Mouse (Mus musculus) forebrain, embryonic 12.5 days (tissue): ENCODE measurements around the gene Twist2. TPM values are rescaled to one million over a fixed set of nuclear protein-coding genes. Genes with fewer than 3 reads are reported as not detected.

Experiments used
- ATAC-seq: fragments of 200-750 bp; cut with Nextera tagmentation; 2 replicates; pipeline ENCODE4 v1.8.0; 2017; ENCODE audit warnings: moderate TSS enrichment; ENCODE audit not compliant: low FRiP score
- H3K27ac ChIP-seq: fragments of 300-500 bp; sonication (generic); 2 replicates; pipeline ENCODE4 v1.5.1; 2016; ENCODE audit warnings: mild to moderate bottlenecking
- H3K27me3 ChIP-seq: fragments of 300-500 bp; sonication (generic); 2 replicates; pipeline ENCODE4 v1.6.1; 2016; ENCODE audit warnings: mild to moderate bottlenecking
- H3K36me3 ChIP-seq: fragments of 300-500 bp; sonication (generic); replicated peaks from 2 replicates; pipeline ENCODE4 v1.6.1; 2016; ENCODE audit warnings: mild to moderate bottlenecking
- H3K4me1 ChIP-seq: fragments of 300-500 bp; sonication (generic); 2 replicates; pipeline ENCODE4 v1.6.1; 2016
- H3K4me2 ChIP-seq: fragments of 300-500 bp; sonication (generic); 2 replicates; pipeline ENCODE4 v1.6.1; 2016; ENCODE audit warnings: mild to moderate bottlenecking, moderate library complexity
- H3K4me3 ChIP-seq: fragments of 300-500 bp; sonication (generic); replicated peaks from 2 replicates; pipeline ENCODE4 v1.5.1; 2016; ENCODE audit warnings: mild to moderate bottlenecking
- H3K9ac ChIP-seq: fragments of 300-500 bp; sonication (generic); 2 replicates; pipeline ENCODE4 v1.6.1; 2016; ENCODE audit warnings: mild to moderate bottlenecking
- H3K9me3 ChIP-seq: fragments of 300-500 bp; sonication (generic); 2 replicates; pipeline ENCODE4 v1.6.1; 2016
- WGBS: fragments of 180-500 bp; shearing (Covaris S2); methylation state at CpG from one replicate; pipeline ENCODE4 v1.1.7; 2016; 5-methylcytosine and 5-hydroxymethylcytosine counted together
- polyA plus RNA-seq: library from polyadenylated mRNA; unstranded; fragments of >200 nt; fragmentation: Nextera tagmentation; extraction: Ambion mirVana; gene quantifications from 2 replicates; pipeline ENCODE4 v1.2.1, GENCODE M21; 2016

Gene Twist2
- polyA plus RNA-seq: 6.2 and 8.8 TPM in 2 replicates

GRCm38 (mm10) chr1:91800967-91801843 is at the start of gene Twist2:
Twist2 (plus strand) TSS chr1:91801461.
- Histone ChIP-seq H3K9ac (no peak within 1 kb of the TSS), H3K4me3 (peak within 1 kb of the TSS; percentile 40), H3K27ac (no peak within 1 kb of the TSS), H3K9me3 (no peaks in the 10 kb centered on the region), H3K27me3 (peaks cover 75% of the 10 kb centered on the region), H3K4me2 (peak within 1 kb of the TSS; percentile 66), H3K4me1 (peaks cover 23% of the 10 kb centered on the region), H3K36me3 (no peaks in the 10 kb centered on the region)
- under 1% methylated on average over 72 of the region's 77 CpGs for WGBS
- no peak for ATAC-seq

GRCm38 (mm10) chr1:91752931-91753330 is 48.3 kb upstream of the Twist2 start:
- no peaks in the 10 kb centered on the region for H3K36me3 ChIP-seq
- no peak overlapping the region for H3K4me3 ChIP-seq
- H3K27ac ChIP-seq: no peak overlapping the region
- no peak for ATAC-seq
- H3K9ac ChIP-seq: no peak overlapping the region
- WGBS: 79% methylated on average over 9 of the region's 9 CpGs
- H3K4me1 ChIP-seq: peaks cover 13% of the 10 kb centered on the region
- no peak overlapping the region for H3K4me2 ChIP-seq
- H3K9me3 ChIP-seq: no peaks in the 10 kb centered on the region
- H3K27me3 ChIP-seq: peaks cover 43% of the 10 kb centered on the region

- Histone ChIP-seq H3K4me2 (peak overlapping the region; percentile 51), H3K4me1 (peaks cover 27% of the 10 kb centered on the region), H3K27me3 (peaks cover 33% of the 10 kb centered on the region), H3K9ac (no peak overlapping the region), H3K9me3 (no peaks in the 10 kb centered on the region), H3K4me3 (0 out of 2 replicates have a peak overlapping the region, but pooled peaks have one; percentile 17), H3K36me3 (no peaks in the 10 kb centered on the region), H3K27ac (no peak overlapping the region)
- 1% methylated on average over 7 of the region's 9 CpGs for WGBS
- ATAC-seq: peak; percentile 83
Measured at GRCm38 (mm10) chr1:91755102-91755501, 46.2 kb upstream of the Twist2 start.

GRCm38 (mm10) chr1:91757292-91757691 is 44.0 kb upstream of the Twist2 start:
- Histone ChIP-seq H3K9me3 (no peaks in the 10 kb centered on the region), H3K4me2 (no peak overlapping the region), H3K9ac (no peak overlapping the region), H3K4me3 (no peak overlapping the region), H3K36me3 (no peaks in the 10 kb centered on the region), H3K4me1 (peaks cover 36% of the 10 kb centered on the region), H3K27ac (no peak overlapping the region), H3K27me3 (peaks cover 42% of the 10 kb centered on the region)
- 65% methylated on average over 16 of the region's 16 CpGs for WGBS
- ATAC-seq: no peak

- Histone ChIP-seq H3K36me3 (no peaks in the 10 kb centered on the region), H3K4me1 (peaks cover 36% of the 10 kb centered on the region), H3K4me3 (no peak overlapping the region), H3K27ac (no peak overlapping the region), H3K27me3 (peaks cover 40% of the 10 kb centered on the region), H3K4me2 (no peak overlapping the region), H3K9ac (no peak overlapping the region), H3K9me3 (no peaks in the 10 kb centered on the region)
- 36% methylated on average over 2 of the region's 2 CpGs for WGBS
- no peak for ATAC-seq
Measured at GRCm38 (mm10) chr1:91758143-91758542, 43.1 kb upstream of the Twist2 start.

- Histone ChIP-seq H3K4me1 (peaks cover 36% of the 10 kb centered on the region), H3K9ac (peak overlapping the region; percentile 8; the same call in 1 of the 2 replicates), H3K9me3 (no peaks in the 10 kb centered on the region), H3K27ac (peak overlapping the region; percentile 46; the same call in 1 of the 2 replicates), H3K27me3 (peaks cover 39% of the 10 kb centered on the region), H3K36me3 (no peaks in the 10 kb centered on the region), H3K4me2 (peak overlapping the region; percentile 21), H3K4me3 (no peak overlapping the region)
- ATAC-seq: peak; percentile 27; the same call in 1 of the 2 replicates
- WGBS: 13% methylated on average over 12 of the region's 12 CpGs
Measured at GRCm38 (mm10) chr1:91758600-91759515, 42.4 kb upstream of the Twist2 start.

- Histone ChIP-seq H3K4me2 (no peak overlapping the region; the same call in 1 of the 2 replicates), H3K9me3 (no peaks in the 10 kb centered on the region), H3K27ac (no peak overlapping the region; the same call in 1 of the 2 replicates), H3K27me3 (peaks cover 39% of the 10 kb centered on the region), H3K9ac (no peak overlapping the region), H3K4me1 (peaks cover 28% of the 10 kb centered on the region), H3K4me3 (no peak overlapping the region), H3K36me3 (no peaks in the 10 kb centered on the region)
- ATAC-seq: peak; percentile 23; the same call in 1 of the 2 replicates
- WGBS: 43% methylated on average over 14 of the region's 14 CpGs
Measured at GRCm38 (mm10) chr1:91760140-91760986, 40.9 kb upstream of the Twist2 start.

GRCm38 (mm10) chr1:91762528-91763091 is 38.7 kb upstream of the Twist2 start:
- peaks cover 23% of the 10 kb centered on the region for H3K27me3 ChIP-seq
- H3K9ac ChIP-seq: no peak overlapping the region
- no peak for ATAC-seq
- no peak overlapping the region for H3K4me2 ChIP-seq
- no peaks in the 10 kb centered on the region for H3K36me3 ChIP-seq
- 73% methylated on average over 12 of the region's 12 CpGs for WGBS
- no peak overlapping the region for H3K4me3 ChIP-seq
- H3K27ac ChIP-seq: no peak overlapping the region
- H3K4me1 ChIP-seq: peaks cover 23% of the 10 kb centered on the region
- H3K9me3 ChIP-seq: no peaks in the 10 kb centered on the region

GRCm38 (mm10) chr1:91770221-91770624 is 31.0 kb upstream of the Twist2 start:
- Histone ChIP-seq H3K9ac (no peak overlapping the region), H3K4me3 (no peak overlapping the region), H3K27me3 (peaks cover 5% of the 10 kb centered on the region; the same call in 1 of the 2 replicates), H3K27ac (no peak overlapping the region), H3K4me2 (no peak overlapping the region), H3K4me1 (peaks cover 9% of the 10 kb centered on the region; the same call in 1 of the 2 replicates), H3K36me3 (no peaks in the 10 kb centered on the region), H3K9me3 (no peaks in the 10 kb centered on the region)
- WGBS: 53% methylated on average over 12 of the region's 12 CpGs
- ATAC-seq: no peak

- no peaks in the 10 kb centered on the region for H3K36me3 ChIP-seq
- H3K9me3 ChIP-seq: no peaks in the 10 kb centered on the region
- H3K9ac ChIP-seq: no peak overlapping the region
- H3K4me1 ChIP-seq: 0 out of 2 replicates have a peak, but pooled peaks cover 9% of the 10 kb centered on the region
- WGBS: 22% methylated on average over 10 of the region's 10 CpGs
- H3K4me3 ChIP-seq: no peak overlapping the region
- H3K27me3 ChIP-seq: peaks cover under 1% of the 10 kb centered on the region; the same call in 1 of the 2 replicates
- no peak overlapping the region for H3K4me2 ChIP-seq
- no peak overlapping the region for H3K27ac ChIP-seq
- no peak for ATAC-seq
Measured at GRCm38 (mm10) chr1:91770676-91771075, 30.6 kb upstream of the Twist2 start.

GRCm38 (mm10) chr1:91776928-91777327 is 24.3 kb upstream of the Twist2 start:
- H3K9ac ChIP-seq: no peak overlapping the region
- H3K9me3 ChIP-seq: no peaks in the 10 kb centered on the region
- H3K4me1 ChIP-seq: no peaks in the 10 kb centered on the region
- WGBS: 82% methylated on average over 5 of the region's 5 CpGs
- H3K27me3 ChIP-seq: no peaks in the 10 kb centered on the region
- ATAC-seq: no peak
- H3K27ac ChIP-seq: no peak overlapping the region
- no peaks in the 10 kb centered on the region for H3K36me3 ChIP-seq
- no peak overlapping the region for H3K4me2 ChIP-seq
- H3K4me3 ChIP-seq: no peak overlapping the region
